Mouse (Mus musculus) brown adipose tissue, adult 24 weeks (tissue): Measurements from ENCODE around the gene Pnliprp2. TPM values are rescaled to one million over a fixed set of nuclear protein-coding genes. Genes with fewer than 3 reads are reported as not detected.

Experiments used
- H3K27ac ChIP-seq: fragments of 200-500 bp; replicated peaks from 2 replicates; pipeline ENCODE4 v1.5.1; 2012; ENCODE audit warnings: low read depth, mild to moderate bottlenecking, low read length
- H3K4me1 ChIP-seq: fragments of 200-500 bp; 2 replicates; pipeline ENCODE4 v1.6.1; 2012; ENCODE audit warnings: low read length, mixed read lengths; ENCODE audit not compliant: control insufficient read depth, insufficient read depth, insufficient read length
- H3K4me3 ChIP-seq: fragments of 200-500 bp; 2 replicates; pipeline ENCODE4 v1.5.1; 2012; ENCODE audit warnings: low read depth, mild to moderate bottlenecking, low read length, moderate library complexity; ENCODE audit not compliant: insufficient read depth
- polyA plus RNA-seq: library from polyadenylated mRNA; stranded (reverse); fragments of >200 nt; gene quantifications from 2 replicates; pipeline ENCODE4 v1.2.4, GENCODE M21; 2012; ENCODE audit not compliant: missing spikeins, insufficient read depth, insufficient read length

Gene Pnliprp2
- polyA plus RNA-seq, 1 experiment, result not detected

- H3K4me1 ChIP-seq, result peaks cover 29% of the 10 kb centered on the region
- H3K4me3 ChIP-seq, result no peak overlapping the region
- H3K27ac ChIP-seq, result peak overlapping the region; percentile 86
Observed at GRCm38 (mm10) chr19:58818571-58819415, 59.3 kb downstream of the Pnliprp2 start.

- Histone ChIP-seq H3K4me3 (no peak overlapping the region), H3K27ac (peak overlapping the region; percentile 20; the same call in 1 of the 2 replicates), H3K4me1 (peaks cover 17% of the 10 kb centered on the region)
Observed at GRCm38 (mm10) chr19:58822454-58823200, 63.1 kb downstream of the Pnliprp2 start.

GRCm38 (mm10) chr19:58823301-58823700 lies 63.8 kb downstream of the Pnliprp2 start:
- Histone ChIP-seq H3K4me3 (no peak overlapping the region), H3K4me1 (peaks cover 13% of the 10 kb centered on the region), H3K27ac (no peak overlapping the region)

- no peak overlapping the region for H3K27ac ChIP-seq
- H3K4me3 ChIP-seq, result no peak overlapping the region
- H3K4me1 ChIP-seq, result peaks cover 5% of the 10 kb centered on the region
Observed at GRCm38 (mm10) chr19:58824316-58824715, 64.8 kb downstream of the Pnliprp2 start.

Other genes starting within 250 kb of the Pnliprp2 start
- gene Ccdc172, start 247.7 kb upstream of the Pnliprp2 start, polyA plus RNA-seq, result not detected in 2 replicates
- gene Pnlip, start 107.2 kb upstream of the Pnliprp2 start, polyA plus RNA-seq, result not detected in 2 replicates
- gene Pnliprp1, start 30.8 kb upstream of the Pnliprp2 start, polyA plus RNA-seq, result not detected in 2 replicates
- gene 1700019N19Rik, start 34.7 kb downstream of the Pnliprp2 start, polyA plus RNA-seq, result not detected in 2 replicates
- gene Eno4, start 183.7 kb downstream of the Pnliprp2 start, polyA plus RNA-seq, result not detected in 2 replicates
- 20.7 and 23.0 TPM in 2 replicates for gene Hspa12a, start 183.9 kb downstream of the Pnliprp2 start, polyA plus RNA-seq